Mouse (Mus musculus): ENCODE data around the gene Dixdc1. TPM values are rescaled to one million over a fixed set of nuclear protein-coding genes. Genes with fewer than 3 reads are reported as not detected.

Gene Dixdc1
- polyA plus RNA-seq, 1 experiment from 2014 or later = 8.0 TPM

- Histone ChIP-seq H3K4me1 (no peaks in the 10 kb centered on the region), H3K27me3 (replicated peaks) (no peaks in the 10 kb centered on the region), H3K27ac (peak overlapping the region; percentile 93; the same call in 1 of the 2 replicates), H3K36me3 (peaks cover 15% of the 10 kb centered on the region), H3K9me3 (no peaks in the 10 kb centered on the region), H3K9ac (peak overlapping the region; percentile 80), H3K4me2 (peak overlapping the region; percentile 66), H3K4me3 (replicated peaks) (peak overlapping the region; percentile 84)
- ATAC-seq (ENCODE audit: insufficient read depth, low FRiP score, low read depth) = no peak
- WGBS = 36% methylated on average over 11 of the region's 11 CpGs
These were observed 123.2 kb downstream of the Dixdc1 start for GRCm38 (mm10) chr9:50616161-50616560.

Other genes with a start within 250 kb of the Dixdc1 start
- 7.8 and 9.7 TPM in 2 replicates for gene Plet1, start 245.0 kb downstream of the Dixdc1 start, polyA plus RNA-seq (2015; fragmentation: Nextera tagmentation; extraction: Ambion mirVana)
- gene Pts, start 210.8 kb downstream of the Dixdc1 start, polyA plus RNA-seq (2015; fragmentation: Nextera tagmentation; extraction: Ambion mirVana) = 83.4 and 92.6 TPM in 2 replicates
- 10.1 and 13.7 TPM in 2 replicates for gene Il18, start 184.7 kb downstream of the Dixdc1 start, polyA plus RNA-seq (2015; fragmentation: Nextera tagmentation; extraction: Ambion mirVana)
- gene Bco2, start 184.3 kb downstream of the Dixdc1 start, polyA plus RNA-seq (2015; fragmentation: Nextera tagmentation; extraction: Ambion mirVana) = 1.1 and 1.3 TPM in 2 replicates
- not detected in 2 replicates for gene Tex12, start 178.2 kb downstream of the Dixdc1 start, polyA plus RNA-seq (2015; fragmentation: Nextera tagmentation; extraction: Ambion mirVana)
- 362 and 375 TPM in 2 replicates for gene Sdhd, start 135.7 kb downstream of the Dixdc1 start, polyA plus RNA-seq (2015; fragmentation: Nextera tagmentation; extraction: Ambion mirVana)
- gene Timm8b, start 135.6 kb downstream of the Dixdc1 start, polyA plus RNA-seq (2015; fragmentation: Nextera tagmentation; extraction: Ambion mirVana) = 243 and 275 TPM in 2 replicates
- 2.4 and 3.7 TPM in 2 replicates for gene Pih1d2, start 122.2 kb downstream of the Dixdc1 start, polyA plus RNA-seq (2015; fragmentation: Nextera tagmentation; extraction: Ambion mirVana)
- gene Nkapd1, start 122.1 kb downstream of the Dixdc1 start, polyA plus RNA-seq (2015; fragmentation: Nextera tagmentation; extraction: Ambion mirVana) = 19.3 and 22.5 TPM in 2 replicates
- 42.9 and 49.3 TPM in 2 replicates for gene Dlat, start 79.7 kb downstream of the Dixdc1 start, polyA plus RNA-seq (2015; fragmentation: Nextera tagmentation; extraction: Ambion mirVana)
- 16.0 and 17.5 TPM in 2 replicates for gene 2310030G06Rik, start 7.0 kb upstream of the Dixdc1 start, polyA plus RNA-seq (2015; fragmentation: Nextera tagmentation; extraction: Ambion mirVana)
- gene Cryab, start 11.8 kb upstream of the Dixdc1 start, polyA plus RNA-seq (2015; fragmentation: Nextera tagmentation; extraction: Ambion mirVana) = 64.1 and 74.6 TPM in 2 replicates
- 5.4 and 6.9 TPM in 2 replicates for gene Hspb2, start 12.8 kb upstream of the Dixdc1 start, polyA plus RNA-seq (2015; fragmentation: Nextera tagmentation; extraction: Ambion mirVana)
- 12.3 and 12.5 TPM in 2 replicates for gene Fdxacb1, start 28.7 kb upstream of the Dixdc1 start, polyA plus RNA-seq (2015; fragmentation: Nextera tagmentation; extraction: Ambion mirVana)
- 36.7 and 40.6 TPM in 2 replicates for gene Alg9, start 35.5 kb upstream of the Dixdc1 start, polyA plus RNA-seq (2015; fragmentation: Nextera tagmentation; extraction: Ambion mirVana)
- gene 1110032A03Rik, start 36.0 kb upstream of the Dixdc1 start, polyA plus RNA-seq (2015; fragmentation: Nextera tagmentation; extraction: Ambion mirVana) = 31.2 and 32.6 TPM in 2 replicates
- 74.3 and 74.5 TPM in 2 replicates for gene Ppp2r1b, start 105.8 kb upstream of the Dixdc1 start, polyA plus RNA-seq (2015; fragmentation: Nextera tagmentation; extraction: Ambion mirVana)